Mouse (Mus musculus): ENCODE data around the gene Kcnk4. TPM values are rescaled to one million over a fixed set of nuclear protein-coding genes. Genes with fewer than 3 reads are reported as not detected.

Gene Kcnk4
- polyA plus RNA-seq, 1 experiment from 2014 or later: not detected

GRCm38 (mm10) chr19:6920741-6921636 is 13.3 kb downstream of the Kcnk4 start:
- Histone ChIP-seq H3K27ac (peak overlapping the region; percentile 87), H3K4me3 (replicated peaks) (peak overlapping the region; percentile 85), H3K36me3 (peaks cover 7% of the 10 kb centered on the region; the same call in 1 of the 2 replicates), H3K9me3 (replicated peaks) (no peaks in the 10 kb centered on the region), H3K4me2 (peak overlapping the region; percentile 100), H3K4me1 (replicated peaks) (peaks cover 79% of the 10 kb centered on the region), H3K9ac (peak overlapping the region; percentile 86), H3K27me3 (peaks cover 27% of the 10 kb centered on the region)
- DNase-seq (peak; percentile 49), ATAC-seq (ENCODE audit: low read depth) (no peak)
- WGBS (ENCODE audit: insufficient replicate concordance): under 1% methylated on average over 40 of the region's 48 CpGs

- H3K27ac ChIP-seq: peak overlapping the region; percentile 87
- H3K9ac ChIP-seq: peak overlapping the region; percentile 86
- peak overlapping the region; percentile 85 for H3K4me3 ChIP-seq (replicated peaks)
- peaks cover 7% of the 10 kb centered on the region; the same call in 1 of the 2 replicates for H3K36me3 ChIP-seq
- H3K9me3 ChIP-seq (replicated peaks): no peaks in the 10 kb centered on the region
- H3K4me2 ChIP-seq: peak overlapping the region; percentile 100
- ATAC-seq (ENCODE audit: low read depth) (no peak), DNase-seq (no peak)
- H3K27me3 ChIP-seq: peaks cover 19% of the 10 kb centered on the region
- peaks cover 79% of the 10 kb centered on the region for H3K4me1 ChIP-seq (replicated peaks)
- WGBS (ENCODE audit: insufficient replicate concordance): 52% methylated on average over 8 of the region's 8 CpGs
Measured at GRCm38 (mm10) chr19:6919876-6920740, 14.2 kb downstream of the Kcnk4 start.

- DNase-seq: no peak
- Histone ChIP-seq H3K4me1 (replicated peaks) (peaks cover 77% of the 10 kb centered on the region), H3K9me3 (replicated peaks) (no peaks in the 10 kb centered on the region), H3K9ac (0 out of 2 replicates have a peak overlapping the region, but pooled peaks have one; percentile 86), H3K27ac (0 out of 2 replicates have a peak overlapping the region, but pooled peaks have one; percentile 87), H3K4me2 (peak overlapping the region; percentile 100; the same call in 1 of the 2 replicates), H3K4me3 (replicated peaks) (no peak overlapping the region), H3K36me3 (peaks cover 7% of the 10 kb centered on the region; the same call in 1 of the 2 replicates), H3K27me3 (peaks cover 12% of the 10 kb centered on the region)
- ATAC-seq (ENCODE audit: low read depth): no peak
Measured at GRCm38 (mm10) chr19:6919431-6919830, 14.9 kb downstream of the Kcnk4 start.

- WGBS (ENCODE audit: insufficient replicate concordance): 75% methylated on average over 4 of the region's 4 CpGs
- peaks cover 84% of the 10 kb centered on the region for H3K4me1 ChIP-seq (replicated peaks)
- no peak overlapping the region for H3K27ac ChIP-seq
- no peaks in the 10 kb centered on the region for H3K9me3 ChIP-seq (replicated peaks)
- H3K4me3 ChIP-seq (replicated peaks): no peak overlapping the region
- peaks cover under 1% of the 10 kb centered on the region for H3K27me3 ChIP-seq
- no peak overlapping the region for H3K4me2 ChIP-seq
- H3K9ac ChIP-seq: no peak overlapping the region
- peaks cover 15% of the 10 kb centered on the region for H3K36me3 ChIP-seq
- ATAC-seq (ENCODE audit: low read depth) (no peak), DNase-seq (no peak)
Measured at GRCm38 (mm10) chr19:6918321-6918720, 16.0 kb downstream of the Kcnk4 start.

- no peak overlapping the region for H3K4me3 ChIP-seq (replicated peaks)
- H3K27ac ChIP-seq: peak overlapping the region; percentile 73
- H3K4me2 ChIP-seq: no peak overlapping the region
- H3K27me3 ChIP-seq: no peaks in the 10 kb centered on the region
- H3K9ac ChIP-seq: peak overlapping the region; percentile 49; the same call in 1 of the 2 replicates
- DNase-seq (no peak), ATAC-seq (ENCODE audit: low read depth) (no peak)
- H3K9me3 ChIP-seq (replicated peaks): no peaks in the 10 kb centered on the region
- H3K36me3 ChIP-seq: peaks cover 33% of the 10 kb centered on the region
- WGBS (ENCODE audit: insufficient replicate concordance): 76% methylated on average over 4 of the region's 4 CpGs
- H3K4me1 ChIP-seq (replicated peaks): peaks cover 81% of the 10 kb centered on the region
Measured at GRCm38 (mm10) chr19:6916496-6916895, 17.8 kb downstream of the Kcnk4 start.

- no peak overlapping the region for H3K4me2 ChIP-seq
- no peaks in the 10 kb centered on the region for H3K9me3 ChIP-seq (replicated peaks)
- H3K27me3 ChIP-seq: no peaks in the 10 kb centered on the region
- 13% methylated on average over 4 of the region's 4 CpGs for WGBS (ENCODE audit: insufficient replicate concordance)
- ATAC-seq (ENCODE audit: low read depth) (peak; percentile 64), DNase-seq (no peak)
- H3K36me3 ChIP-seq: peaks cover 39% of the 10 kb centered on the region
- no peak overlapping the region for H3K4me3 ChIP-seq (replicated peaks)
- H3K27ac ChIP-seq: peak overlapping the region; percentile 73
- peaks cover 79% of the 10 kb centered on the region for H3K4me1 ChIP-seq (replicated peaks)
- H3K9ac ChIP-seq: 0 out of 2 replicates have a peak overlapping the region, but pooled peaks have one; percentile 18
Measured at GRCm38 (mm10) chr19:6915276-6915675, 19.0 kb downstream of the Kcnk4 start.

GRCm38 (mm10) chr19:6914540-6914939 is 19.8 kb downstream of the Kcnk4 start:
- ATAC-seq (ENCODE audit: low read depth): no peak

GRCm38 (mm10) chr19:6913991-6914390 is 20.3 kb downstream of the Kcnk4 start:
- H3K36me3 ChIP-seq: peaks cover 39% of the 10 kb centered on the region
- no peaks in the 10 kb centered on the region for H3K9me3 ChIP-seq (replicated peaks)
- no peak overlapping the region for H3K4me2 ChIP-seq
- DNase-seq (no peak), ATAC-seq (ENCODE audit: low read depth) (no peak)
- 78% methylated on average over 11 of the region's 11 CpGs for WGBS (ENCODE audit: insufficient replicate concordance)
- no peak overlapping the region for H3K9ac ChIP-seq
- peak overlapping the region; percentile 39 for H3K27ac ChIP-seq
- H3K4me1 ChIP-seq (replicated peaks): peaks cover 70% of the 10 kb centered on the region
- H3K4me3 ChIP-seq (replicated peaks): no peak overlapping the region
- no peaks in the 10 kb centered on the region for H3K27me3 ChIP-seq

More at GRCm38 (mm10) chr19:6914540-6914939, 19.8 kb downstream of the Kcnk4 start:
- no peak for DNase-seq
- H3K27ac ChIP-seq: peak overlapping the region; percentile 39; the same call in 1 of the 2 replicates
- WGBS (ENCODE audit: insufficient replicate concordance): 78% methylated on average over 9 of the region's 9 CpGs
- H3K4me1 ChIP-seq (replicated peaks): peaks cover 72% of the 10 kb centered on the region
- H3K36me3 ChIP-seq: peaks cover 39% of the 10 kb centered on the region
- H3K9me3 ChIP-seq (replicated peaks): no peaks in the 10 kb centered on the region
- H3K27me3 ChIP-seq: no peaks in the 10 kb centered on the region
- H3K4me2 ChIP-seq: no peak overlapping the region
- no peak overlapping the region for H3K4me3 ChIP-seq (replicated peaks)
- no peak overlapping the region for H3K9ac ChIP-seq

GRCm38 (mm10) chr19:6913036-6913435 is 21.3 kb downstream of the Kcnk4 start:
- 75% methylated on average over 6 of the region's 6 CpGs for WGBS (ENCODE audit: insufficient replicate concordance)
- no peaks in the 10 kb centered on the region for H3K9me3 ChIP-seq (replicated peaks)
- DNase-seq (no peak), ATAC-seq (ENCODE audit: low read depth) (no peak)
- H3K36me3 ChIP-seq: peaks cover 36% of the 10 kb centered on the region
- no peak overlapping the region for H3K9ac ChIP-seq
- H3K4me2 ChIP-seq: no peak overlapping the region
- H3K4me1 ChIP-seq (replicated peaks): peaks cover 71% of the 10 kb centered on the region
- H3K4me3 ChIP-seq (replicated peaks): no peak overlapping the region
- no peak overlapping the region for H3K27ac ChIP-seq
- H3K27me3 ChIP-seq: no peaks in the 10 kb centered on the region

GRCm38 (mm10) chr19:6912205-6912970 is 21.9 kb downstream of the Kcnk4 start:
- H3K36me3 ChIP-seq: peaks cover 36% of the 10 kb centered on the region
- H3K27me3 ChIP-seq: no peaks in the 10 kb centered on the region
- H3K9me3 ChIP-seq (replicated peaks): no peaks in the 10 kb centered on the region
- DNase-seq (no peak), ATAC-seq (ENCODE audit: low read depth) (no peak)
- H3K4me1 ChIP-seq (replicated peaks): peaks cover 75% of the 10 kb centered on the region
- no peak overlapping the region for H3K4me3 ChIP-seq (replicated peaks)
- H3K4me2 ChIP-seq: no peak overlapping the region
- H3K9ac ChIP-seq: no peak overlapping the region
- H3K27ac ChIP-seq: peak overlapping the region; percentile 18; the same call in 1 of the 2 replicates
- 83% methylated on average over 15 of the region's 15 CpGs for WGBS (ENCODE audit: insufficient replicate concordance)
